Mouse (Mus musculus) heart, adult 9 months (tissue): ENCODE results near the gene Olfr1002.
"Not testable (repeated sequence)": the region's sequence is repeated elsewhere in the genome, so short reads cannot be mapped to it uniquely, and the experiment has no call there.

Experiments used
- DNase-seq, 2 experiments: peaks; one replicate each; pipeline ENCODE4 v3.0.0; 2022; ENCODE audit warnings: low spot score in 2 of 2

Gene Olfr1002

DNA sequence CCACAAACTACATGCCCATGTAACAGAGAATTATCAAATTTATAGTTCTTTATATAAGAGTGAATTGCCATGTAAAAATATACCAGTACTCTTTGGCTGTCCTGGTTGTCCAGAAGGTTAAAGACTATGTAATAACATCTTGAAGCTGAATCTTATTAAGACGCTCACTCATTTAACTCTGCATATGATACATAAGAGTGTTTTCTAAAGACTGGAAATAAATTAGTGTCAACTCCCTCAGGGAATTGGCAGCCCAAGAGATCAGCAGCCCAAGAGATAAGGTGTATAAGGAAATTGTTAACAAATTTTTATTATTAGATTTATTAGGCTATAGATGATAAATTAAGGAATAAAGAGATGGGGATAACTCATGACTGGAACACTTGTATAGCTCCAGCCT is at the start of gene Olfr1002:
Gene Olfr1002, minus strand, starts transcription at position 101 of the 400 bp plus-strand sequence.
- no peak for DNase-seq

DNA sequence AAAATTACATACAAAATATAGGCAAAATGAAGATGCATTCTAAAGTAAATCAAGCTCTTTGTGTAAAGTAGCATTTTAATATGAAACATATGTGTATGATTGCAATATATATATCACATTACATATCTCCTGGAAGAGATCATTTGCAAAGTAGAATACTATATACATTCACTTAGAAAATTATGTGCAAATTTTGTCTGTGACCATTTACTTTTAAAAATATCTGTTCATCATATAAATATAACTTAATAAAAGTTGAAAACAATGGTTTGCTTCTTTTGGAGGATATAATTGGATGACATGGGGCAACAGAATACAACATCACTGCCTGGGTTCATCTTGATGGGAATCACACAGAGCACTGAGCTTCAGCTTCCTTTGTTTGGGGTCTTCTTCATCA is 38.6 kb upstream of the Olfr1002 start, which contains the start of gene Olfr1008:
Gene Olfr1008, plus strand, starts transcription at position 301 of the 400 bp plus-strand sequence.
- DNase-seq: no peak

DNA sequence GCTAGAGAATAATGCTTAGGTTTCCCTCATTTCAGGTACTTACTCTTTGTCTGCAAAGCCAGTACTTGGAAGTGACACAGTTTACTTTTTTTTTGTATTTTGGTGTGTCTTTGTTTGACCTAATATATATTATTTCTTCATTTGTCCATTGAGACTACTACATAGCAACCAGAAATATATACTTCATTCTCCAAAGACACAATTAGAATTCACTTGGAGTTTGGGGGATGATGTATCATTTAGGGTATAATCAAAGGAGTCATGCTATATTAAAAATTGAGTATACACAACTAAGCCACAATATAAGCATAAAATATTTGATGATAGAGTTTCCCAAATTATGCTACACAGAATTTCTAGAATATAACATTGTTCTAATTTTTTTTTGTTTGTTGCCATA is 28.2 kb upstream of the Olfr1002 start, which contains the start of gene Olfr1006:
Gene Olfr1006, minus strand, starts transcription at position 101 of the 400 bp plus-strand sequence.
- no peak for DNase-seq

DNA sequence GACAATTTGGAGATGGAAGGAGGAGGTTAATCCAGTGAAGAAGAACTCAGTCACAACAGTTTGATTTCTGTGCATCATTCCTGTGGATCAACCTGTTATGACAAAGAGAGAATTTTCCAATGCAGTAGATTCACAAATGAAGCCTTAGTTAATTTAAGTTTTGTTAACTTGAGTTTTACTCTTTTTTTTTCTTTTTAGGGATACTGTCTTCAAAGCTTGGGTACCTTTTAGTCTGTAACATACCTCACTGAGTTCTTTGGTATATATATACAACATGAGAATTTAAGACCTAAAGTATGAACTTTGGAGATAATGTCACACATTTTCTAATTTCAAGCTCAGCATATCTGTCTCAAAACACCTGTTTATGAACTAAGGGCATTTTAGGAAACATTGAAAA is 13.9 kb upstream of the Olfr1002 start, which contains the start of gene Olfr154:
Gene Olfr154, minus strand, starts transcription at position 101 of the 400 bp plus-strand sequence.
- not testable (repeated sequence) for DNase-seq

DNA sequence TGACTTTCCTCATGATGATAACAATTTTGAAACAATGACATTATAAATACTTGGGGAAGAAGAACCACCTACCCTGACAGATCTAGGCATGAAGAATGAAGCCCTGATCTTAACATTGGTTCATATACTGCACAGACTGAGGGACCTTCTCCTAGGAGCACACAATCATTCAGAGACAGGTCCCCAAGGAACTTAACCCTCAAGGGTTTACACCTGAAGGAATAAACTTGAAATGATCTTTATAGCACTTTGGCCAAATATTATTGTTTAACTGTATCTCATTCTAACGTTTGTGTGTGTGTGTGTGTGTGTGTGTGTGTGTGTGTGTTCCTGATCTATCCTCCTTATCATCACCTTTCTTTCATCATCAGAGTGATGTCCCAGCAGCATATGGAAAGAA is 38.7 kb downstream of the Olfr1002 start, which contains the start of gene Olfr1000:
Gene Olfr1000, minus strand, starts transcription at position 101 of the 400 bp plus-strand sequence.
- DNase-seq: no peak
